Mouse (Mus musculus): Measurements from ENCODE around the gene Brd4.

Brd4 gene

DNA sequence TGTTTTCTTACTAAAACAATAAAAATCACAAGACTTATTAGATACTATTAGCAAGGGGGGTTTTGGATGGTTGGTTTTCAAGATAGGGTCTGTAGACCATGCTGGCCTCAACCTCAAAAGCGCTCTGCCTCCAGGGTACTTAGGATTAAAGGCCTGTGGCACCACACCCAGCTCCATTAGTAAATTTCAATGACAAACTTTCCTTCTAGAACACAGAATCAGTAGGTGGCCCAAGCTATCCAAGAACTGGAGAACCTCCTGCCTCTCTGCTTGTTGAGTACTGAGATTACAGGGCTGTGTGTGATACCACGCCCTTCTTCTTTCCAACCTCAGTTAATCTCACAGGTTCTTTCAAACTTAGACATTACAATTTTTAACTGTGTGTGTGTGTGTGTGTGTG is 3.4 kb downstream of the Brd4 start:
- DNase-seq (ENCODE audit: low spot score in 2 of 2): no peak

DNA sequence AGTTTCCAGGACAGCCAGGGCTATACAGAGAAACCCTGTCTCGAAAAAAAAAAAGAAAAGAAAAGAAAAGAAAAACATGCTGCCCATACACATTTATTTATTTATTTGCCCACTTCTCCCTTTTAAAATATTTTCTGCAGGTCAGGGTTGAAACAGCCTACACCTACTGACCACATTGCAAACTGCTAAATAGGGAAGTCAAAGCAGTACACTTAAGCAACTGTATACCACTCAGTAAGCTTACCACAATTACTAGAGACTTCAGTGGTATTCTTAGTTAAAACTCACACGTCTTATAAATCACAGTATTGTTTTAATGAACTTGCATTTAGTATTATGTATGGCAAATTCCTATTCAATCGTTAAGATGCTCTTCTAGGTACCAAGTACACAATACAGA is 3.9 kb downstream of the Brd4 start:
- no peak for DNase-seq (ENCODE audit: low spot score in 2 of 2)

DNA sequence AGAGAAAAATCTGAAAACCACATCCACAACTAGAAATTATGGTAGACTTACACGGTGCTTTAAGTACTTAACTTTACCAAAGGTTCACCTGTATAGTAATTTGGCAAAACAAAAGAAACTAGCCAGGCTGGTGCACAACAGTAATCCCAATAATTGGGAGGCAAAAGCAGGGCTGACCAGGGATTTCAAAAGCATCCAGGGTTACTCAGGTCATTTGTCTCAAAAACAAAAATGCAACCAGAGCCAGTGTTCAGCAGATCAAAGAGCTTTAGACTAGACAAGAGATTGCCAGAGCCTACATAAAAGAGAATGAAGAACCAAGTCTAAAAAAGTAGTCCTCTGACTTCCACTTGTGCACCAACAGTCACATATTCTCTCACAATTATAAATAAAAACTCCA is 7.3 kb downstream of the Brd4 start:
- no peak for DNase-seq (ENCODE audit: low spot score in 2 of 2)

DNA sequence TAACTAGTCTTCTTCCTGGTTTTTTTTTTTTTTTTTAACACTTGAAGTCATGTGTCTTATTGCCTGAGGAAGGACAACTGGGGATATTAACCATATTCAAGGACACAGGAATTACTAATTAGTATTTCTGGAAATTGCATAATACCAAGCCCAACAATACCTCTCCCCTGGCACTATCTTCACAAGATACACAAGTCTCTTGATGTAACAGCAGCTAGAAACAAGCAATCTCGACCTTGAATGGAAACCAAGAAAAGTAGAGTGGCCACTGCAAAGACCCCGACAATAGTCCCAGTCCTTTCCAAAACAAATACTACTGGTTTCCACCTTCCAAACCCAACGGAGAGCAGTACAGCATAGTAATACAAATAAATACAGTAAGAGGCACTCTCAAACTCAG is 9.0 kb downstream of the Brd4 start:
- DNase-seq (ENCODE audit: low spot score in 2 of 2): no peak

DNA sequence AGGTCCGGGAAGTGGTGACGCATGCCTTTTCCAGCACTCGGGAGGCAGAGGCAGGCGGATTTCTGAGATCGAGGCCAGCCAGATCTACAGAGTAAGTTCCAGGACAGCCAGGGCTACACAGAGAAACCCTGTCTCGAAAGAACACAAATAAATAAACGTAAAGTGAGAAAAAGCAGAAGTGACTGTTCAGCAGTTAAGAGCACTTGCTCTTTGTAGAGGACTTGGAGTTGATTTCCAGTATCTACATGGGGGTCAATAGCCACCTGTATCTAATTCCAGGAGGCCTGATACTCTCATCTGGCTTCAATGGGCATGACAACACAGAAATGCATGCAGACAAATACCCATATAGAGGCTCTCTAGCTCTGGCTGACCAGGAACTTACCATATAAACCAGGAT is 15.4 kb downstream of the Brd4 start:
- no peak for DNase-seq (ENCODE audit: low spot score in 2 of 2)

DNA sequence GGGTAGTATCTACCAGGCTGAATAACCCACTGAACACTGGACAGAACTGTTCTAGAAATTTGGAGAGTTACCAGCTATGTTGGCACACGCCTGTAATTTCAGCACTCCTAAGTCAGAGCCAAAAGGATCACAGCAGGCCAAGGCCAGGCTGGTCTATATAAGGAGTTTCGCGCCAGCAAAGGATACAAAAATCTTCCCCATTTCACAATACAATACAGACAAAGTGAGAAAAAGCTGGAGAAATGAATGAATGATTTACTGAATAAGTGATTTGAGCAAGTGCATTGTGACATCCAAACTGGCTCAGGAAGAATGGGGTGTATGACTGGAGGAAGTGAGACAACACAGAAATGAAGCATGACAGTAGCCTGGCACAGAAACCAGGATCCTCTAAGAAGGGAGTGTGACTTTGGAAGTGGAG is 16.0 kb downstream of the Brd4 start:
- DNase-seq (ENCODE audit: low spot score in 2 of 2): no peak

DNA sequence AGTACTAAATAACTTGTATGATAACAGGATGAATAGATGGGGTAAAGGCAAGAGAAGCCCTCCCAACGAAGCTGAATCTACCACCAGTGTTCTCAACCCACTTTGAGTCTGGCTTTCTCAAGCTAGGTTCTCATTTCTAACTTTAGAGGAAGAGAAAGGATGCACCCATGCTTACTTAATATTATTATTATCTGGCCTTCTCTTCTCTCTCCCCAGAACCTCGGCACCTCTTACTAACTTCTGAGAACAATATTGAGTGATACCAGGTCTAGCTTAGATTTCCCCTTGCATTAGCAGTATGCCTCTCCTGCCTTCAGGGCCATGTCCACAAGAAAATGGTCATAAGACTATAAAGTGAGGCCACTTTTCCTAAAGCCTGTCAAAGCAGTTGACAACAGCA is 16.4 kb downstream of the Brd4 start:
- DNase-seq (ENCODE audit: low spot score in 2 of 2): no peak

DNA sequence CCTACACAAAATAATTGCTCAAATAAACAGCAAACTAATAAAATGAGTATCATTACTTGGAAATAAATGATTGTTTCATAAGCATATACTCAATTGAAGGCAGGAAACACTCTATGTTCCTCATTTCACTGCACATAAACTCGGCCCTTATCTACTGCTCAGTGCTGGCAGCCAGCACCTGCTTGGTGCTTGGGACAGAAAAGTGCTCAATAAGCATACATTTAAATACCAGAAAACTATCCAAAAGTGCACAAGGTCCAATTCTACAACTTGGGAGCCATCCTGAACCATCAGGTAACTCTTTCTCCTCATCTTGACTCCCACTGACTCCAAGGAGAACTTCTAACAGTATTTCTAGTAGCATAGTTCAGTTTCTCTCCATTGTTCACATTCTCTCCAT is 16.9 kb downstream of the Brd4 start:
- DNase-seq (ENCODE audit: low spot score in 2 of 2): no peak

DNA sequence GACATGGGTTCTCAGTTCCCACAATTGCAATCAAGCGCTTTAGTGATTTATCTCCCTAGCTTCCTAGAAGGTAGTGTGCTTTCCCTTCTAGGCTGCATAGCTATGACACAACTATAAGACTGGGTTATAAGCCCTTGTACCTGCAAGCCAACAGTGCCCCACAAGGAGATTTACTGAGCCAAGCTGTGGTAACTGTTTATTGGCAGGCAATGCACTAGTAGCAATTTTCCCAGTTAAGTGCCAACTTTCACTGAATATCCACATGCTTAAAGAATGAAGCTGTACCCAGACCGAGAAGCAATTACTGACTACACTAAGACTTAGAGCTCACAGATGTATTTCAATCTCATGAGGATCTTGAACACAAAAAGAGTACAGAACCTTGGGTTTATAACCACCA is 20.9 kb downstream of the Brd4 start:
- DNase-seq (ENCODE audit: low spot score in 2 of 2): no peak

DNA sequence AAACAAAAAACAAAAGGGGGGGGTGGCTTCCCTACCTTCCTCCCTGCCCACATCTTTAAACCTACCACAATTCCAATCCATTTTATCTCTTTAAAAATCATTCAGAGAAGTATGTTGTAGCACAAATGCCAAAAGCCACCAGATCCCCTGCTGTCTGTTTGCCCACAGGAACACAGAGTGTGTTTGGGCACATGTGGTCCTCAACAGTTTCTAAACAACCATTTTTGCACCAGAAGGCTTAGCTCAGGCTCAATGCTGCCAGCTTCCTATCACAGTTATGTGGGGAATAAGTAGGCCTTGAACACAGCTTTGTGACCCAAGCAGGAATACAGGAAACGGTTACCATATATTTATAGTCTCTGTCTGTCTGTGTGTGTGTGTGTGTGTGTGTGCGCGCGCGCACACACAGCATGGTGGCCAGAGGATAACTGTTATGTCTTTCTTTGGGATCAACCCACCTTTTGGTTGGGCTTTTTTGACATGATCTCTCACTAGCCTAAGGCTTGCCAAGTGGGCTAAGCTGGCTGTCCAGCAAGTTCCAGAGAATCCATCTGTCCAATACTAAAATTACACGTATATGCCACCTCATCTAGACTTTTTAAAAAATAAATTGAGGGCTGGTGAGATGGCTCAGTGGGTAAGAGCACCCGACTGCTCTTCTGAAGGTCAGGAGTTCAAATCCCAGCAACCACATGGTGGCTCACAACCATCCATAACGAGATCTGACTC is 21.5 kb downstream of the Brd4 start:
- DNase-seq (ENCODE audit: low spot score in 2 of 2): no peak

DNA sequence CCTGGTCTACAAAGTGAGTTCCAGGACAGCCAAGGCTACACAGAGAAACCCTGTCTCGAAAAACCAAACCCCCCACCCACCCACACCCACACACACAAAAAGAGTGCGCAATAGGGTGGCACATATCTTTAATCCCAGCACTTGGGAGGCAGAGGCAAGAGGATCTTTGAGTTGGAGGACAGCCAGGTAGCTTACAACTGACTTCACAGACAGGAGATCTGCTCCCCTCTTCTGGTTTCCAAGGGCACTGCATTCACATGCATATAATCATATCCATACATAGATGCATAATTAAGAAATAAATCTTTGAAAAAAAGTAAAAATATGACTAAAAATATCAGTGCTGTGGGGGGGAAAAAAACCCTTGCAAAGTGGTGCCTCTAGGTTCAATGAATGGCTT is 25.7 kb downstream of the Brd4 start:
- no peak for DNase-seq (ENCODE audit: low spot score in 2 of 2)

DNA sequence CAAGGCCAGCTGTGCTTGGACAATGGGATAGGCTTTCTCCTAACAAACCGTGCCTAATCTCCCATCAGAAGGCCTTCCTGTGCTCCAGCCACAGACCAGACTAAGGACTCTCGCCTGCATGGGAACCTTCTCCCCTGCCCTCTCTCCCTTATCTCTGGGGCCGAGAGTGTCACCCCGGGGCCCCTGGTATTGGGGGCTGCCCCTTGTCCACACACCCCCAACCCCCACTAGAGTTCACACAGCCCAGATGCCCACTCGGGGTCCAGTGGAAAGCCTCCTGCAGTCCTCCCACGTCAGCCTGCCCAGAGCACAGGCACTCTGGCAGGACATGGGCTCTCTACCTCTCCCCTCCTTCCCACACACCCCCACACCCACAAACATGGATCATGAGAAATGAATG is 26.6 kb downstream of the Brd4 start:
- DNase-seq (ENCODE audit: low spot score in 2 of 2): no peak

DNA sequence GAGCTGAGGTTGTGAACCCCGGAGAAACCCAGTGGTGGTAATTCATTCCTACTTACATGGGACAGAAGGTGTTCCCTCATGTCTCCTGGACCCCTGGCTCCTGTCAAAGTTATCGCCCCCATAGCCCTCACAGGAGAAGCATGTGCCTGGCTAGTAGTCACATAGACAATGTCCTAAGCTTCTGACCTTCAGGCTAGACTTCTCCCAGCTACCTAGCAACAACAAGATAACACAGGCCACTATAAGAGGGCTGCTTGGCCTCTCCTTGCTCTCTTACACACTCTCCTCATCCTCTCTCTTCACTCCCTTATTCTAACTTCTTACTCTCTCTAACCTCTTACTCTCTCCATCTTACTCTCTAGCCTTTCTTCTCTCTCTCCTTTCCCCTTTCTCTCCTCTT is 27.1 kb downstream of the Brd4 start:
- DNase-seq (ENCODE audit: low spot score in 2 of 2): no peak

DNA sequence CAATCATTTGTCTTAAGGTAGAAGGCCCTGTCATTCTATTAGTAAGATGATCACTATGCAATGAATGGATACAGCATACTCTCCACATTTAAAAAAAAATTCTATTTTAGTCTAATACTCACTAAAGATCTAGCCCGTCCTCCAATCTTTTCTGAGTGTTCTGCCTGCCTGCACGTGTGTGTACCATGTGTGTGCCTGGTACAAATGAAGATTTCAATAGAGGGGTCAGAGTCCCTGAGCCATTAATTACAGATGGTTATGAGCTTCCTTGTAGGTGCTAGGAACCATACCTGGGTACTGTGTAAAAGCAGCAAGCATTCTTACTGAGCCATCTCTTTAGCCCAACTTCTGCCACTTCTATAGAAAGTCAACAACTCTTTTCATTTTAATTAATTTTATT is 27.6 kb downstream of the Brd4 start:
- DNase-seq (ENCODE audit: low spot score in 2 of 2): no peak

DNA sequence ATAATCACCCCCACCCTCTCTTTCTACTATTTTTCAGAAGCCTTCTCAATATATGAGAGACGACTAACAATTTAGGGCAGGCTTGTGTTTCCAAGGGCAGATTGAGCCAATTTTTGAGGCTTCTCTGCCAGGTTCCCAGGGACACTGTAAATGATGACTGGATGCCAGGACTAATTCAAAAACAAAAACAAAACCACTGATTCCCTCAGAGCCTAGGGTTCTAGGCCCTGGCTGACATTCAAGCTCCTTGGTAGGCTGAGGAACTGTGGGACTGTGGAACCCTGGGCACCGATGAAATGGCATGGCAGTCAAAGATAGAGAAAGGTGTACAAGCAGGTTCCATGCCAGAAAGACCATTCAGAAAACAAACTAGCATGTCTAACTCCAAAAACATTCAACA is 31.3 kb downstream of the Brd4 start:
- no peak for DNase-seq (ENCODE audit: low spot score in 2 of 2)

DNA sequence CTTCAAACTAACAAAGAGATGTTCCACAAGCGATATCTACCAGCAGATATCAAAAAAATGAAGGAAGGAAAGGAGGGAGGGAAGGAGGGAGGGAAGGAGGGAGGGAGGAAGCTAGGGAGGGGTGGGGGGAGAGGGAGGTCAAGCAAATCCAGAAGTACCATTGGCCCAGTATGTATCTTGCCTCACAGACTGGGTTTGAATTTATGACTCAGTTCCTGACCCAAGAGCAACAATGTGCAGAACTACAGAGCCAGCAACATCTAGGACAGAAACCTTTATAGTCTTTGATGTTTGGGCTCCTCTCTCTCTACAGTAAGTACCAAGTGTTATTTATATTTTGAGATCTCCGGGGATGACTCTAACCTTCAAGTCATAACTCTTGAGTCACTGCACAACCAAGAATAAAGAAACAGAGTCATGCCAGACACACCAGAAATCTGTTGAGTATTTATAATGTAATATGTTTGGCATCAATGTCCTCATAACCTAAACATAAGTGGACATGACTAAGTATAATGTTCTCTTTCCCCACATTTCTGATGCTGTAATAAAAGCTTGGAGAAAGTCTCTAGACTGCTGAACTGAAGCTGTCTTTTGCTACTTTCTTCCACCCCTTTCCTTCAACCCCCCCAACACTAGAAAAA is 32.6 kb downstream of the Brd4 start:
- DNase-seq (ENCODE audit: low spot score in 2 of 2): no peak

DNA sequence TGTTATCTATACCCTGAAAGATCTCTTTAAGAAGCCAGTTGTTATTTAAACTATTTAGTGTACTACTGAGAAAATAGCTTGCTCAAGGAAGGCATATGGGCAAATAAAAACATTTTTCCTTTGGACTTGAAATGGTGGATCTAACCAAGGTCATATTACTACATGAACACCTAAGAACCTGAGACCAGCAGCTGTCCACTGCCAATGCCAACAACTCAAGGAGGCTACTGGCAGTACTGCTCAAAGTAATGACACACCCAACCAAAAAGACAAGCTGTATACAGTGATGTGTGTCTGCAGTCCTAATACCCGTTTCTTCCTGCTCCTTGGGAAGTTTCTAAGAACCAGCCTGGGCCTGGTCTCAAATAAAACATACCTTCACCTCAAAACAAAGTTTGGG is 34.5 kb downstream of the Brd4 start:
- no peak for DNase-seq (ENCODE audit: low spot score in 2 of 2)

DNA sequence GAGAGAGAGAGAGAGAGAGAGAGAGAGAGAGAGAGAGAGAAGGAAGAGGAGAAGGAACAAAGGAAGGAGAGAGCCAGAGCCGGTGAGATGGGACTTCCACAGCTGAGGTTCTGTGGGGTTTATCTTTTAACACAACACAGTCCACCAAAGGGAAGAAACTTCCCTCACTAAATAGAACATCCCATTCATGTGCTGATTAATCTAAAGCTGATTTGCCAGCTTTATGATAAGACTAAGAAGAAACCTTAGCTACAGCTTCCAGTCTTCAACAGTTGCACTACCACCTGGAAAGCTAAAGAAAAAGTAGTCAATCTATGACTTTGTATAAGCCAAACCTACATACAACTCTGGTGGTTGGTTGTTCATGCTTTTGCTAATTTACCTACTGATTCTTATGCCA is 36.3 kb downstream of the Brd4 start:
- no peak for DNase-seq (ENCODE audit: low spot score in 2 of 2)

DNA sequence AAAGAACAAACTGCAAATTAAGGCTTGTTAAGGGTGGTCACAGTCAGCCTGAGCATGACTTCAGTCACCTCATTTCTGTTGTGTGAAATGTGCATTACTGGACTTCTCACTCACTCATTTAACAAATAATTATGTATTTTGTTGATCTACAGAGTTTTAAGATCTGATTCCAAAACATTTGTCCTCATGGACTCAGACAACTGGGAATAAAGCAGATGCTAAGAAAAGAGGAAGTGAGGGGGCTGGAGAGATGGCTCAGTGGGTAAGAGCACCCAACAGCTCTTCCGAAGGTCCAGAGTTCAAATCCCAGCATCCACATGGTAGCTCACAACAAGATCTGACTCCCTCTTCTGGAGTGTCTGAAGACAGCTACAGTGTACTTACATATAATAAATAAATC is 36.9 kb downstream of the Brd4 start:
- no peak for DNase-seq (ENCODE audit: low spot score in 2 of 2)

DNA sequence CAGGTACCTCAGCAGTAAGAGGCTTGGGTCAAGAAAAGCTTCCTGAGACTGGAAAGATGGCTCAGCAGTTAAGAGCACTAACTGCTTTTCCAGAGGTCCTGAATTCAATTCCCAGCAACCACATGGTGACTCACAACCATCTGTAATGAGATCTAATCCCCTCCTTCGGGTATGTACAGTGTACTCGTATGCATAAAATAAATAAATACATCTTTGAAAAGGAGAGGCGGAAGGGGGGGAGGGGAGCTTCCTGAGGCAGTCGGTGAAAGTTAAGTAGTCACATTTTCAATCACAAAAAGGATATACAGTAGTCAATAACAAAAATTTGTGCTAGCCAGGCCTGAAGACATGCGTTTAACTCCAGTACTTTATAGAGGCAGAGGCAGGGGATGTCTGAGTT is 38.4 kb downstream of the Brd4 start:
- no peak for DNase-seq (ENCODE audit: low spot score in 2 of 2)

DNA sequence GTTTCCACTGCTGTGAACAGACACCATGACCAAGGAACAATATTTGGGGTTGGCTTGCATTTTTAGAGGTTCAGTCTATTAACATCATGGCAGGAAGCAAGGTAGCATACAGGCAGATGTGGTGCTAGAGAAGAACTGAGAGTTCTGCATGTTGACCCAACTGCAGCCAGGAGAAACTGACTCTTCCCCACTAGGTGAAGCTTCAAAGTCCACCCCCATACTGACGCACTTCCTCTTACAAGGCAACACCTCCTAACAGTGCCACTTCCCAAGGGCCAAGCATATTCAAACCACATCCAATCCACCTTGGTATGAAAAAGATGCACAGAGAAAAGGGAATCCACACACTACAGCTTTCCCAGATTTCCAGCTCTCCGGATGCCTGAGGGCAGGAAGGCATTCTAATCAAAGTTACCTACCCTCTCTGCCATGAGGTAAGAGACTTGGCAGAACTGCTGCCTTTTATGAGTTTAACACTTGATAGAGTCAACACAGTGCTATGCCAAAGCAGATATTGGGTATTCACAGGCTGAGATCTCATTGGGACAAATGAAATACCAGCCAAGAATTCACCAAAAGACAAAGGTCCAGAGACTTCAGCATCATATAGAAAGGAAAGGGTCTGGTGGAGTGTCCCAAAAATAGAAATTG is 43.5 kb downstream of the Brd4 start:
- DNase-seq (ENCODE audit: low spot score in 2 of 2): no peak

DNA sequence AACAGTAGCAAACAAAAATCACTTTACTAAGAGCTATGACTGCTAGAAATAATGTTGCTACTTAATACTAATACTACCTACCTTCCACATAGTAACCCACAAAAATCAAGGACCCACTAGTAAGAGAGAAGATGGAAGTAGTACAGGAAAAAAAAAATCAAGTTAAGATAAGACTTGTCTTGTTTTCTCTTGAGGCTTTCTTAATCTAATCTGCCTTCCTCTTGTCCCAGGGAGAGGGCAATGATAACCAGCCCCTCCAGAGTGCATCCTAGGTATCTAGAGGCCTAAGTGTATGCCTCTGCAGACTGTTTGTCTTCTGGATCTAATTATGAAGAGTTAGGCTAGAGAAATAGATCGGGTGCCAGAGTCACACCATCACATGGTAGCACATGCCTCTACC is 45.9 kb downstream of the Brd4 start:
- DNase-seq (ENCODE audit: low spot score in 2 of 2): no peak

DNA sequence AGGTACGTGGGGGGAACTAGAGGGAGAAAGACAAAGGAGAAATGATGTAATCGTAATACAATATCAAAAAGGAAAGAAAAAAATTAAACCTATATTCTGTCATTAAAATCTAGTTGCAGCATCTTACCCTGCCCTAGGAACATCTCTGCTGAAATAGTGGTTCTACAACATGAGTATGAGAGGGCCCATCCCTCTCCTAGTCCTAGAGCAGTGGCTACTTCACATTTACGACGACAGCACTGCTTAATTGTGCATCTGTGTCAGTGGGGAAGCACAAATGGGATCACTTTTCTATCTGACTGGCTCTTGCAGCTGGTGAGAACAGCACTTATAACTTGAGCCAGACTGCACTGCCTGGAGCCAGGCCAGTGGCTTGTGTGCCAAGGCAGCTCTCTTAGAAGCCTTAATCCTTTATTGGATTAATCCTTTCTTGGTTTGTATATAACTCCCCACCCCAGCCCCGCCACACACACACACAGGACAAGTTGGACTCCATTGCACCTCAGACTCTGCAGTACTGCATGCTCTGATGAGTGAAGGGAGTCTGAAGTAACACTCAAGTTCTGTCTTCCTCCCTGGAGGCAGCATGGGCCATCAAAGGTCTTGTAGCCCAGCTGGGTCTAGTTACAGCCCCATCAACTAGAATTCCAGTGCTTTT is 48.9 kb downstream of the Brd4 start:
- peak; percentile 87 to 88 for DNase-seq (ENCODE audit: low spot score in 2 of 2)
